Mouse (Mus musculus) common myeloid progenitor, adult 5-6 weeks (primary cell): ENCODE data around the gene Ube2o. TPM values are rescaled to one million over a fixed set of nuclear protein-coding genes. Genes with fewer than 3 reads are reported as not detected.

Source experiments
- ATAC-seq: replicated peaks from 2 replicates; pipeline ENCODE4 v1.8.0; 2016; ENCODE audit warnings: low read depth, mild to moderate bottlenecking, moderate TSS enrichment, inconsistent platforms; ENCODE audit not compliant: poor library complexity, severe bottlenecking
- total RNA-seq: library from RNA; stranded (forward); fragments of 200-1000, 187-1606 nt; gene quantifications from 2 replicates; pipeline ENCODE4 v1.2.3, GENCODE M21; 2017

Ube2o gene
- total RNA-seq, 1 experiment from 2014 or later = 7.6 TPM

DNA sequence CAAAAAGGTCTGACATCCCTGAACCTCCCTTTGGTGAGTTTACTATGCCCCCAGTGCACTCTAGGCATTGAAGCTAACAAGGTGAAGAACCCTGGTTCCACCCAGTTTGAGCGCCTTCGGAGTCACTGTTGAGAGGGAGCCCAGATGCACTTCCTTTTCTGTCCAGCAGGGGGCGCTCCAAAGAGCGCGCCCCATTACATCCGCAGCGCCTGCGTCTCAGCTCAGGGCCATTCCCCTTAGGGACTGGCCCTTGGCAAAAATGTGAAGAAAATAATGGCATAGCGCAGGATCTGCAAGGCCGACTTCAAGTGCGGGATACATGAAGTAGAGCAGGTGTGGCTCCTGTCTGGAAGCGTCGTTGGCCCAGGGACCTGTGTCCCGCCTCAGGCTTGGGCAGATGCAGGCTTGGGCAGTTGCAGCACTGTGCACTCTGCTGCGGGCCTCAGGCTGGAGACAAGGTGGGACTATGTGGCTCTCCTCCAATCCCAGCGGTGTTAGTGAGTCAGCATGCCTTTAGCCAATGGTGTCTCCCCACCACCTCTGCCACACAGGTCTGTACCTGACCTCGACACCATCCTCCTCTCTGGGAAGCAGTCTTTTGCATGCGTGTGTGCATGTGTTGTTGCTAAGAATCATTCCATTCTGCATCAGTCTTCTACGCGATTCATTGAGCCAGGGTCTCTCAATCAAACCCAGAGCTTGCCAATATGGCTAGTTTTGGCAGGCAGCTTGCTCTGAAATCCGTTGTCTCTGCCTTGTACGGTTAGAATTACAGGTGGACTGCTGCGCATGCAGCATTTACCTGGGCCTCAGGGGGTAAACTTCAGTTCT, 5.8 kb upstream of the Ube2o start:
- peak; percentile 96 for ATAC-seq

DNA sequence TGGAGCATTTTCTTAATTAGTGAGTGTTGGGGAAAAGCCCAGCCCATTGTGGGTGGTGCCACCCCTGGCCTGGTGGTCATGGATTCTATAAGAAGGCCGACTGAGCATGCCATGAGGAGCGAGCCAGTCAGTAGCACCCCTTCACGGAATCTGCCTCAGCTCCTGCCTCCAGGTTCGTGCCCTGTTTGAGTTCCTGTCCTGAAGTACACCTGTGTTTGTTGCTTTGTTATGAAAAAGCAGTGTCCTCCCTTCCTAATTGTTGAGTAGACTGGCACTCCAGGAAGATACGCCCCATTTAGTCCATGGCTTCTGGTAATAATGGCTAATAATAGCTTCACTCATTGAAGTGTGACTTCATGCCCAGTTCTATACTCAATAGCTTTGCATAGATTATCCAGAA, 5.1 kb upstream of the Ube2o start, which contains the start of gene Aanat:
Gene Aanat, plus strand, starts transcription at position 123 of the 400 bp plus-strand sequence.
- ATAC-seq = no peak

DNA sequence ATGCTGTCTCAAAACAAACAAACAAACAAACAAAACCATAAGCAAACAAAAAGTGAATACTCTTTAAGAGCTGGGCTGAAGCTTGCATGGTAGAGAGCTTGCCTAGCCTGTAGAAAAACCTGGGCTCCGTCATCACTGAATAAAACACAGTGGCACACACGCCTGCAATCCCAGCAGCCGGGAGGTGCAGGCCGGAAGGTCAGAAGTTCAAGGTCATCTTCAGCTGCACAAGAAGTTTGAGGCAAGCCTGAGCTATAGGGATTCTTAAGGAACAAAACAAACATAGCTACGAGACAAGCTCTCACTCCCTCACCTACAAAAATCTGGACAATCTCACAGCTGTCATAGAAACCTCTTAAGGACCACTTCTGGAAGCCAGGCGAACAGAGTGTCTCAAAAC, 4.4 kb upstream of the Ube2o start:
- no peak for ATAC-seq

DNA sequence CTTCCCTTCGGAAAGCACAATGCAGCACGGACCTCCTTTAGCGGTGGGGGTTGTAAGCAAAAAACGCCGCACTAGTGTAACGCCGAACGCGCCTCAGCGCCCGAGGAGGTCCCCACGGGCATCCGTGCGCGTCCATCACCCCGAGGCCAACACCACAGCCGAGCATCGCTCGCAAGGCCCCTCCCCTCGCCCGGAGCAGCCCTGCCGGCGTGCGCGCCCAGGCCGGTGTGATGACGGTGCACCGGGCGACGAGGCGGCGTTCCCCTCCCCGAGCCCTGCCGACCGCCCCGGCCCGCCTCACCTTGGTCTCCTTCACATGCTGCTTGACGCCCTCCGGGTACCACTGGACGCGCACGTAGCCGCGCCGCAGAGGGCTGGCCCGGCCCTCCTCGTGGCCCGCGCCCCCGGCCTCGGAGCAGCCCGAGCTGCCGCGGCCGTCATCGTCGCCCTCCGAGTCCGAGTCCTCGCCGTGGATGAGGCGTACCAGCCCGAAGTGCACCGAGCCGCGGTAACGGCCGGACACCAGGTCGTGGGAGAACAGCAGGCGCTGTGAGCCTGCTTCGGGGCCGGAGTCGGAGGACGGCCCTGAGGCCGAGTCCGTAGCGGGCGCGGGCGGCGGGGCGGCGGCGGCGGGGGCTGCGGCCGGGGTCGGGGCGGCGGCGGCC, 404 bp downstream of the Ube2o start:
- peak; percentile 40 for ATAC-seq

DNA sequence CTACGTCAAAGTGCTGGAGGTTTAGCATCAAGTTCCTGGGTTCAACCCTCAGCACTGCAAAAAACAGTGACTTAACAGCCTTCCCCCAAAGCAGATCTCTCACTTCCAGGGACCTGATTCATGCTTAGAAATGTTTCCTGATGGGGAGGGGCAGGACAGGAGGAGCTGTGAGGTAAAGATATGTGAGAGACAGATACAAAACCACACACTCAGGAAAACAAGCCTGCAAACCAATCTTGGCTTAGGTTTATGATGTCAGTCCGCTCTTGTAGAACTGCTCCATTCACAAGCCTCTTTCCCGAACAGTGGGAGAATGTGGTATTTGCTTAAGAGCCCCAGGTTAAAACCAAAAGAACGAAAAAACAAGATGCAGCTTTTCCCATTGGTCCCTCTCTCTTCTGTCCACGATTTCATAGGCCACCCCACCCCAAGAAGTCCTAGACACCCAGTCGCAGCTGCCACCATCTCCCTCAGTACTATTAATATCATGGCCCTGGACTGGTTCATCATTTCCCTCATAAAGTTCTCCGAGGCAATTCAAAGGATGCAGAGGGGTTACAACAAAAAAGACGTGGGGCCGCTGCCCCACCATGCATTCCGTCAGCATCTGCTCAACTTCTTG, 1.1 kb downstream of the Ube2o start:
- ATAC-seq = peak; percentile 64

DNA sequence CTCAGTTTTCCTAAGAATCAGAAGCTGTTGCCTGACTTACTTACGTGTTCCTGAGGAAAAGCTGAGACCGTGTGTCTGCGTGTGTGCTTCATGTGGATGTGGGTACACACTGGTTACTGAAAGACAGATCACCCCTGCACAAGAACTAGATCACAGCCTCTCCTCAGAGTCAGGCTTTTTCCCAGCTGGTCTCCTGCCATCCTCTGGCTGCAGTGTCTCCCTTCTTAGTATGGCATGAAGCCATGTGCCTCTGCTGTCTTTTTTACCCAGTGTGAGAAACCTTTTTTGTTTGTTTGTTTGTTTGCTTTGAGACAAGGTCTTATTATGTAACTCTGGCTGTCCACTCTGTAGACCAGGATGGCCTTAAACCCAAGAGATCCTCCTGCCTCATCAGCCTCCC, 2.0 kb downstream of the Ube2o start:
- ATAC-seq = no peak

- no peak for ATAC-seq
Observed at GRCm38 (mm10) chr11:116575396-116575795, 5.9 kb downstream of the Ube2o start.

DNA sequence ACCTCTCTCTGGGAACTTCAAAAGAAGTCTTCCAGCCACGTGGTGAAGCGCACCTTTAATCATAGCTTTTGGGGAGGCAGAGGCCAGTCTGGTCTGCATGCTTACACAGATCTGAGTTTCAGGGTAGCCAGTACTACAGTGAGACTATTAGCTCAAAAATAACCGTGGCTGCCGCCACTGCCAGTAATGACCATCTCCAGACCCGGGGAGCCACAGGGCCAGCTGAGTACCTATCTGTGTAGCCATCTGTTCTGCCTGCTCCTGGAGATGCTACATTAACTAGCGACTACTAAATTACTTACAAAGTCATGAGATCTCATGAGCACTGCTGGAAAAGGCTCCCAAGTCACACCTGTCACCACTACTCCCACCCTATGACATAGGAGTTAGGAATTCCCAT, 6.3 kb downstream of the Ube2o start:
- no peak for ATAC-seq

GRCm38 (mm10) chr11:116574486-116574885, 6.8 kb downstream of the Ube2o start:
- ATAC-seq = no peak

DNA sequence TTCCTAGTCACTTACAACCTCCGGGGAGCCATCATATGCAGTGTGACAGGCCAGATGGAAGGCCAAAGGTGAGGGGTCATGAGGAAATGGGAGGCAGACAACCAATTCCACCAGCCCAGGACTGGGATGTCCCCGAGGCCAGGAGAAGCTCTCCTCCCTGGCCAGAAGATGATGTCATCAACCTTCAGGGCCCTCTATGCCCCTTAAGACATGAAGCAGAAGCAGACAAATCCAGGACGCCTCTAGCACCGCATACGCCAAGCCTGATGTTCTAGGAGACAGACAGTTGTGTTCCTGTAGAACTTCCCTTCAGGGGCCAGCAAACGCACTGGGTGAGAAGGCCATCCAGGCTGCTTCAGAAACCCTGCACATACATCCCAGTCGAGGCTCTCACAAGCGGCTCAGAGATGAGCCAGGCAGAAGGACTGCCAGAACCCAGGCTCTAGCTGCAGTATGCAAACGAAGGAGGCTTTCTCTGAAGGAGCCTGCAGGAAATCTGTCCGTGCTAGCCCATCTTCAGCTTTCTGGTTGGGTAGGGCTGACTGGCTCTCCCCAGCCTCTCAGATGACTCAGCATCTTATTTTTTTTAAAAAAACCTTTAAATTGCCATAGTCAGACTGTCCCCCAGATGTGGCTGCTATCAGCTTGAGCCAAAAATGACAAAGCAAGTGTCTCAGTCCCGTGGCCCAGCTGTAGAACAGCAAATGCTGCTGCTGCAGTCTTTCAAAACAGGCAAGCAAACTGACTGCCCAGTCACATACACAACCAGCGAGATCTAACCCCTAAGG, 8.3 kb downstream of the Ube2o start:
- peak; percentile 47 for ATAC-seq

- ATAC-seq = peak; percentile 46; the same call in 1 of the 2 replicates
Observed at GRCm38 (mm10) chr11:116571767-116572679, 9.2 kb downstream of the Ube2o start.

DNA sequence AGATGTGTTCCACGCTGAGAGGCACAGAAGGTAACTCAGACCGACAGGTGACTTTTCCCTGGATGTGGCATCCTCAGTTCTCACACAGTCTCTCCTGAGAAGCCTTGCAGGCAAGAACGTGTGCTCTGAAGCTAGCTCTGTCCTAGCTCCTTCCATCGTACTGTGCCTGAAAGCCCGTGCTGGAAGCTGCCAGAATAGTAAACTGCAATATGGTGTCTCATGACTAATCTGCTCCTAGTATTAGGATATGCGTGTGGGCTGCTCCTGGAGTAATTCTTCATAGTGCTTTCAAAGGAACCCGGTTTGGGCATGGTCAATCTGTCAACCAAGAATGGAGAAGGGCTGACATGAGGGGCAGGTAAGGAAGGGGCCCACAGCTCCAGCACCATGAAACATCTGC, 10.4 kb downstream of the Ube2o start:
- ATAC-seq = no peak

GRCm38 (mm10) chr11:116567531-116567930, 13.7 kb downstream of the Ube2o start:
- no peak for ATAC-seq

DNA sequence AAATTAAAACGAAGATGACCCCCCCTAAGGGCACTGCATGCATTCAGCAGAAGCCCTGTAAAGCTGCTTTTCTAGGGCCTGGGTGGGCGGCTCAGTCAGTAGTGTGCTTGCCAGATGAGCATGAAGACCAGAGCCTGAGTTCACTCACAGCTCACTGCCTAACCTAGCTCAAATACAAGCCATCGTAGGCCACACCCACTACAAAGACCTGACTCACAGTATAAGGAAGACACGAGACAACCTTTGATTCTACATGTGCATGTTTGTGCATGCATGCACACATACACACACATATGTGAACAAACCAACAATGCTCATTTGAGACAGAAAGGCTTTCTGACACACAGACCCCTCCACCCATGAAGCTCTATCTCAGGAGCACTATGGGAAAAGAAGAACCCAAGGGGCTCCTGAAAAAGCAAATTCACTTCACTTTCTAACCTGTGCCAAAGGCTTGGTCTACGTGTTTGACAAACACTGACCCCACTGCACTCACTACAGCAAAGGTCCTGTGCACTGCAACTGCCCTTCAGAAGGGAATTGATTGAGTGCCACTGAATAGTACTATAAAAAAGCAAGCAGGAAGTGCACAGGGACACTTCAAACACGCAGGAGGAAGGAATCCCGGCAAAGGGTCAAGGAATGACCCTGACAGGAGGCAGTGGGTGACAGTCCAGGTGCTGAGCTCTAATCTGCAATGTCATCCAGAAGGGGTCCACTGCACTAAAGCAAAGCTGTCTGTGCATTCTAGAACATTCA, 15.8 kb downstream of the Ube2o start:
- ATAC-seq = no peak

DNA sequence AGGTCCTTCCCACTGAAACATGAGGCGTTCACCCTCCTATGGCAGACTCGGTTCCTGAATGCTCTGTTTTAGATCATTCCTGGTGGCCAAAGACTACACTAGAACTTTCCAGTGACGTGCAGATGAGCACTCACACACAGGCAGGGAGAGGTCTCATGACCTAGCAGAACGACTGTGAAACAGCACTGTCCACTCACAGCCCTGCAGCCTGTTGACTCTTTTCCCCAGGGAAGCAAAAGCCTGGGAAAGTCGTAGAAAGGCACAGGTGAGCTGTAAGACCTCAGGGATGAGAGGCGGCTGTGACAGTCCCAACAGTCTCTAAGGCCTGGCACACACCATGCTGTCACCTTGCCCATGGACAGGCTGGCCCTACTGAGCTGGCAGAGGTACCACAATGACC, 24.9 kb downstream of the Ube2o start:
- ATAC-seq = no peak

GRCm38 (mm10) chr11:116555572-116555971, 25.7 kb downstream of the Ube2o start:
- ATAC-seq = no peak

- peak; percentile 57 for ATAC-seq
Observed at GRCm38 (mm10) chr11:116554171-116554878, 26.9 kb downstream of the Ube2o start.

DNA sequence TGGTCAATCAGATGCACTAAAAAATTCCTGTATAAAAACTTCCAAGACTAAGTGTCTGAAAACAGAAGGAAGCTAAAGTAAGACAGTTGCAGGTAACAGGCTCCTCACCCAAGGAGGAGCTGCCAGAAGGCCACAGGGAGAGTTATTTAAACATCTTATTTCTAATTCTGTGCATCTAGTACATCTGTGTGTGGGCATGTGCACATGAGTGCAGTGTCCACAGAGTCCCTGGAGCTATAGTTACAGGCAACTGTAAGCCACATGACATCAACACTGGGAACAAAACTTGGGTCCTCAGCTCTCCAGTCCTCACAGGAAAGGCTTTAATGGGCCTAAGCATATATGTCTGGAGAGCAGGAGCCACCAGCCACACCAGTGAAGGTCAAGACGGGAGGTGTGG, 29.1 kb downstream of the Ube2o start:
- no peak for ATAC-seq
